Mouse (Mus musculus) lung, postnatal 0 days (tissue): ENCODE measurements at regions not wholly inside any gene's neighbourhood (a gene's known extent, or its start where the extent isn't known, plus 50 kb on each side); places are given as distances from the start of the nearest gene placed in this dataset.

Source experiments
- CTCF ChIP-seq: IDR thresholded peaks from 2 replicates; pipeline ENCODE4 v1.5.1; 2016; ENCODE audit warnings: antibody characterized with exemption, mild to moderate bottlenecking
- EP300 ChIP-seq: IDR thresholded peaks from 2 replicates; pipeline ENCODE4 v1.6.1; 2016; ENCODE audit warnings: antibody characterized with exemption, mild to moderate bottlenecking, control low read depth

DNA sequence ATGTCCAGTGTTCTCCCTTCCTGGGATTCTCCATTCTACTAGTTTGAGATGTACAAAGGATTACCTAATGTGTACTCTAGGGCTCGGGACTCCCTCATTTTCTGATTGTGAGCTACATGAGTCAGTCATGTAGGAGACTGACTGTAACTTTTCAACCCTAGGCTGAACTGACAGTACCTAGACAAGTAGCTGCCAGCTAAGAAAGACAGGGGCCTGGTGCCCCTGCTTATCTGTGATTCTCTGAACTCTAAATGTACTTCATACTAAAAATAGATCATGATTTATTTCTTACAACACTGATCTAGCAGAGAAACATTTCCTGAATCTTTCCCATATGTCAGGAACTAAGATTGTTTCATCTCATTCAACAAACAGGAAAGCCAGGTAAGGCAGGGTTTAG lies 125.9 kb upstream of the Gm10181 start:
- TF ChIP-seq CTCF = no peak
- TF ChIP-seq EP300 = no peak
